18 mouse cellular contexts compared by ENCODE assay signal in the genomic region with DNA sequence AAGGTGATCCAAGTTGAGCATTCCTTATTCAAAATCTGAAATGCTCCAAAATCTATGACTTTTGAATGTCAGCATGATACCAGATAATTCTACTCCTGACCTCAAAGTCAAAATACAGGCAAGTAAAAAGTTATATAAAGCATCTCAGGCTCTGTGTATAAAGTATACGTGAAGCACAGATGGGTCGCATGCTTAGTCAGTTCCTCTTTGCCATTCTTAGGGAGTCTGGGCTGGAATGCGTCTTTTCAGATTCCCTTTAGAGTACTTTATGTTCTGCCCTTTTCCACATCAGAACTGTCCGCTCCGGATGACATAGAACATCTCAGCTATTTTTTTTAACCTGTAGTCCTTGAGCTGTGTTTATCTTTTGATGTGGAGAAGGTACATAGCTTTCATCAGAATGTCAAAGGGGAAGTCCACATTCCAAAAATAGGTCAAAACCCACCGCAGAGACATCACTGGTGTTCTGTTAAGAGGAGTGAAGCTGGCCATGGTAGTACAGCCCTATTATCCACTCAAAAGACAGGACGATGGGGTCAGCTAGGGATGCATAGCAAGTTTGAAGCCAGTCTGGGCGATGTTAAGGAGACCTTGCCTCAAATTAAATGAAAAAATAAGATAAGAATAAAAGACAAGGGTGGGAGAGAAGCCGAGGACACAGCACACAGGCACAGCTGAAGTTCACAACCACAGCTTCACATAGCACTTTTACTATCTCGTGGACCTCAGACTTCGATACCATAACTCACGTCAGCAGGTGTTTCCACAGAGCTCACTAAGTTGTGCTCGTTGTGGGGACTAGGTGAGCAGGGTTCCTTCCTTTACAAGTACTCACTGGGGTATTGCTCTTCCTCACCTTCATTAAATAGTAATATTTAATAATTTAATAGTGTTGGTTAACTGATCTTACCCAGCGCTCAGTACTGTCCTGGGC.
DNase-seq lines count a peak whose midpoint lies in the region; ATAC-seq and TF ChIP-seq lines count a peak whose summit lies in the region.
"Had no signal": no experiment of that assay in that cellular context is flagged by ENCODE, and none has a peak within 500 bp of the region (broad histone marks: within the 10 kb centered on the region; RNA-seq: fewer than 3 reads in every experiment).

No protein-coding gene starts in this region.

- no peak for TF ChIP-seq CTCF in intestine, postnatal 0 days (IDR thresholded peaks at IDR 0.05; ENCODE audit: low read depth)

- 44% methylated on average over 14 of the region's 14 CpGs for WGBS in heart, embryonic 15.5 days
- 61% methylated on average over 14 of the region's 14 CpGs for WGBS in intestine, postnatal 0 days

- H3K9ac ChIP-seq in heart, embryonic 15.5 days, result no peak overlapping the region
- H3K9ac ChIP-seq in intestine, postnatal 0 days (ENCODE audit: low read depth, low read length), result no peak overlapping the region
- H3K9ac ChIP-seq: forebrain, embryonic 15.5 days; hindbrain, embryonic 14.5 days; kidney, embryonic 15.5 days; liver, embryonic 12.5 days; neural tube, embryonic 12.5 days had no signal

- H3K27me3 ChIP-seq in heart, embryonic 15.5 days, result no peaks in the 10 kb centered on the region
- H3K27me3 ChIP-seq in intestine, postnatal 0 days (replicated peaks; ENCODE audit: control insufficient read depth, insufficient read depth, low read length), result no peaks in the 10 kb centered on the region
- H3K27me3 ChIP-seq: forebrain, embryonic 15.5 days; kidney, embryonic 15.5 days; liver, embryonic 12.5 days; neural tube, embryonic 12.5 days had no signal

- DNase-seq in heart, adult 8-10 months (ENCODE audit: low spot score), result no peak
- peak; percentile 60 to 68 for DNase-seq in B cell, adult 2 months
- DNase-seq in c-Kit-positive CD71-positive TER-119-positive erythroid progenitor cells, embryonic 14.5 days (ENCODE audit: low spot score), result no peak
- DNase-seq in urinary bladder, postnatal 25 days (ENCODE audit: low spot score), result no peak
- DNase-seq: cerebellum, postnatal 25 days; gastrocnemius, postnatal 14 days; lung, postnatal 14 days; midbrain, embryonic 14.5 days; thymus, postnatal 36 days had no signal

- peaks cover 11% of the 10 kb centered on the region for H3K4me1 ChIP-seq in heart, embryonic 15.5 days (replicated peaks)
- no peaks in the 10 kb centered on the region; the same call in 1 of the 2 replicates for H3K4me1 ChIP-seq in intestine, postnatal 0 days (replicated peaks; ENCODE audit: control insufficient read depth, insufficient read depth, low read length)

- H3K9me3 ChIP-seq in heart, embryonic 15.5 days (replicated peaks), result no peaks in the 10 kb centered on the region
- no peaks in the 10 kb centered on the region for H3K9me3 ChIP-seq in intestine, postnatal 0 days (ENCODE audit: control insufficient read depth)
- H3K9me3 ChIP-seq: forebrain, embryonic 15.5 days; G1E; kidney, embryonic 15.5 days; liver, embryonic 12.5 days; neural tube, embryonic 12.5 days had no signal

- ATAC-seq in heart, embryonic 15.5 days (replicated peaks; ENCODE audit: insufficient number of reproducible peaks, insufficient read depth, low FRiP score, low read depth), result no peak
- peak; percentile 86 for ATAC-seq in CD4-positive, CD25-positive, alpha-beta regulatory T cell, adult 4 months
- ATAC-seq in intestine, postnatal 0 days, result peak; percentile 66
- ATAC-seq: forebrain, embryonic 15.5 days; liver, embryonic 12.5 days had no signal

- no peak overlapping the region for H3K4me3 ChIP-seq in heart, embryonic 15.5 days
- H3K4me3 ChIP-seq in intestine, postnatal 0 days (ENCODE audit: low read depth, low read length), result no peak overlapping the region
- H3K4me3 ChIP-seq: forebrain, embryonic 15.5 days; kidney, embryonic 15.5 days; liver, embryonic 12.5 days; neural tube, embryonic 12.5 days had no signal

- no peaks in the 10 kb centered on the region for H3K36me3 ChIP-seq in heart, embryonic 15.5 days
- no peaks in the 10 kb centered on the region for H3K36me3 ChIP-seq in intestine, postnatal 0 days (ENCODE audit: control insufficient read depth, insufficient read depth)
- H3K36me3 ChIP-seq: forebrain, embryonic 15.5 days; G1E; kidney, embryonic 15.5 days; liver, embryonic 12.5 days; neural tube, embryonic 12.5 days had no signal

- peak overlapping the region; percentile 11; the same call in 1 of the 2 replicates for H3K4me2 ChIP-seq in heart, embryonic 15.5 days
- H3K4me2 ChIP-seq in intestine, postnatal 0 days (replicated peaks; ENCODE audit: low read depth), result no peak overlapping the region
- H3K4me2 ChIP-seq: forebrain, embryonic 15.5 days; hindbrain, embryonic 14.5 days; kidney, embryonic 15.5 days; liver, embryonic 12.5 days; neural tube, embryonic 12.5 days had no signal

- no peak overlapping the region for H3K27ac ChIP-seq in heart, embryonic 15.5 days
- no peak overlapping the region for H3K27ac ChIP-seq in intestine, postnatal 0 days (ENCODE audit: low read depth, low read length)
- H3K27ac ChIP-seq: forebrain, embryonic 15.5 days; hindbrain, embryonic 14.5 days; kidney, embryonic 15.5 days; liver, embryonic 12.5 days; neural tube, embryonic 12.5 days had no signal

Comparison
In these comparisons a context has a peak if more than half of its experiments do, and no peak if none do; other contexts are left out.
1. DNase-seq: peak in B cell, adult 2 months (2 of 2); none in heart, adult 8-10 months (single experiment), c-Kit-positive CD71-positive TER-119-positive erythroid progenitor cells, embryonic 14.5 days (single experiment) and urinary bladder, postnatal 25 days (single experiment).